Mouse (Mus musculus): ENCODE measurements around the gene Ppp5c.

Gene Ppp5c

GRCm38 (mm10) chr7:17054325-17054989 is 26.7 kb upstream of the Ppp5c start:
- in situ Hi-C loops (cut with MboI, MseI), result no loop called here

GRCm38 (mm10) chr7:17050933-17051594 is 23.3 kb upstream of the Ppp5c start:
- in situ Hi-C loops (cut with MboI, MseI), result no loop called here

GRCm38 (mm10) chr7:17050491-17050890 is 22.8 kb upstream of the Ppp5c start:
- in situ Hi-C loops (cut with MboI, MseI), result no loop called here

GRCm38 (mm10) chr7:17048431-17049190 is 20.9 kb upstream of the Ppp5c start:
- in situ Hi-C loops (cut with MboI, MseI), result no loop called here

- in situ Hi-C loops (cut with MboI, MseI), result no loop called here
Observed at GRCm38 (mm10) chr7:17047041-17047682, 19.4 kb upstream of the Ppp5c start.

GRCm38 (mm10) chr7:17045743-17046142 is 18.0 kb upstream of the Ppp5c start:
- in situ Hi-C loops (cut with MboI, MseI), result no loop called here

- in situ Hi-C loops (cut with MboI, MseI), result no loop called here
Observed at GRCm38 (mm10) chr7:17039373-17039772, 11.6 kb upstream of the Ppp5c start.

GRCm38 (mm10) chr7:17038018-17038695 is 10.4 kb upstream of the Ppp5c start:
- in situ Hi-C loops (cut with MboI, MseI), result no loop called here

GRCm38 (mm10) chr7:17030239-17030638 is 2.5 kb upstream of the Ppp5c start:
- in situ Hi-C loops (cut with MboI, MseI), result no loop called here

GRCm38 (mm10) chr7:17028923-17029322 is 1.2 kb upstream of the Ppp5c start:
- in situ Hi-C loops (cut with MboI, MseI), result no loop called here

- in situ Hi-C loops (cut with MboI, MseI), result no loop called here
Observed at GRCm38 (mm10) chr7:17026710-17027587, 775 bp downstream of the Ppp5c start.

- in situ Hi-C loops (cut with MboI, MseI), result no loop called here
Observed at GRCm38 (mm10) chr7:17025896-17026622, 1.7 kb downstream of the Ppp5c start.

GRCm38 (mm10) chr7:17025505-17025894 is 2.2 kb downstream of the Ppp5c start:
- in situ Hi-C loops (cut with MboI, MseI), result no loop called here

GRCm38 (mm10) chr7:17024814-17025504 is 2.8 kb downstream of the Ppp5c start:
- in situ Hi-C loops (cut with MboI, MseI), result no loop called here

- in situ Hi-C loops (cut with MboI, MseI), result no loop called here
Observed at GRCm38 (mm10) chr7:17024141-17024540, 3.6 kb downstream of the Ppp5c start.

GRCm38 (mm10) chr7:17023701-17024100 is 4.0 kb downstream of the Ppp5c start:
- in situ Hi-C loops (cut with MboI, MseI), result no loop called here

- in situ Hi-C loops (cut with MboI, MseI), result no loop called here
Observed at GRCm38 (mm10) chr7:17022176-17022575, 5.5 kb downstream of the Ppp5c start.

- in situ Hi-C loops (cut with MboI, MseI), result no loop called here
Observed at GRCm38 (mm10) chr7:17019426-17020166, 8.1 kb downstream of the Ppp5c start.

- in situ Hi-C loops (cut with MboI, MseI), result no loop called here
Observed at GRCm38 (mm10) chr7:17017921-17018320, 9.8 kb downstream of the Ppp5c start.

Data from regulatory T cell (primary cell).